Mouse (Mus musculus) cortical plate, adult 2 months (tissue): Measurements from ENCODE around the gene Tmprss11f.

Experiments used
- CTCF ChIP-seq: fragments of 200-500 bp; IDR thresholded peaks from 2 replicates; pipeline ENCODE4 v1.5.1; 2011; ENCODE audit warnings: mild to moderate bottlenecking, control low read depth, low read length; ENCODE audit not compliant: insufficient read depth; ENCODE audit errors: extremely low read depth
- POLR2A ChIP-seq: fragments of 200-500 bp; IDR thresholded peaks from 2 replicates; pipeline ENCODE4 v1.6.1; 2011; ENCODE audit warnings: mild to moderate bottlenecking, low read length, control low read depth; ENCODE audit not compliant: insufficient read depth; ENCODE audit errors: extremely low read depth

DNA sequence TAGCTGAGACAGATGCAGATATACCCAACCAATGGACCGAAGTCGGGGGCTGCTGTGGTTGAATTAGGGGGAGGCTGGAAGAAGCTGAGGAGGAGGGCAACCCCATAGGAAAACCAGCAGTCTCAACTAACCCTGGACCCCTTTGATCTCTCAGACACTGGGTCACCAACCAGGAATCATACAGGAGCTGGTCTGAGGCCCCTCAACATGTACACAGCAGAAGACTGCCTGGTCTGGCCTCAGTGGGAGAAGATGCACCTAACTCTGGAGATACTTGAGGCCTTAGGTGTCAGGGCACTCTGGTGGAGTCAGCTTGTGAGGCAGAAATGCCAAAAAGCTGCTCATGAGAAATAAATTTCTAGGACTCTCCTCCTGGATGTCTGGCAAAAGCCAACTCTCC is 85.5 kb downstream of the Tmprss11f start:
- TF ChIP-seq CTCF, result no peak
- no peak for TF ChIP-seq POLR2A
